ENCODE assay signal across 8 mouse cellular contexts in the genomic region with DNA sequence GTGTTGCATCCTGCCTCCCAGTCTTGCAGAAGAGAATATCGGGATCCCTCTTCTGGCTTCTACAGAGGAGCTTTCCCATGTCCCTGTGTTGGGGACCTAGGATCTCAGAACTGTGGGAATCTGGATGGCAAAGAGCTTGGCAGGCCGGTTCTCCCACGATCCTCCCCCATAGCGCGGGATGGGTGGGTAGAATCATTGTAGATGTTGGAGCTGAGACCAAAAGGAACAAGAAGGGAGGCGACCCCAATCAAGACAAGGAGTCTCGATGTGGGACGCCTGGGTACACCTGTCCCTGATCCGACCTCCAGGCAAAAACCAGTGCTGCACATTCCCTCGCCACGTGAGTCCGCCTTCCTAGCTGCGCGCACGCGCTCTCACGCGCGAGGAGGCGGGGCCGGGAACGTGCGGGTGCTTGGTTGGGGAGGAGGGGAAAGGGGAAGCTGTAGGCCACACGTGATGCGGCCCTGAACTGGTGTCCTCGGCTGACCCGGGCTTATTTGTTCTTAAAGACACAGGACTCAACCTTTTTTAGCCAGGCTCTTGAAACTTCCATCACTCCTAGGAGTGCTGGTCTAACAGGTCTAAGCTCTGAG. TPM values are rescaled to one million over a fixed set of nuclear protein-coding genes. Genes with fewer than 3 reads are reported as not detected.
A peak's percentile ranks its signal among the peaks of the same experiment; 100 is the strongest.
DNase-seq lines count a peak whose midpoint lies in the region; ATAC-seq and TF ChIP-seq lines count a peak whose summit lies in the region.

No protein-coding gene starts in this region.

- DNase-seq in adipocyte (ENCODE audit: low spot score) = peak; percentile 92
- DNase-seq in embryo, embryonic 10.5 days (ENCODE audit: low spot score) = peak; percentile 92
- DNase-seq in gastrocnemius, postnatal 4 days (ENCODE audit: low spot score in 2 of 2) = peak; percentile 90 to 93
- DNase-seq in left cerebral cortex, postnatal 4 days = peak; percentile 89
- DNase-seq in midbrain, embryonic 11.5 days (ENCODE audit: low spot score, missing footprints) = peak; percentile 98
- DNase-seq in right cerebral cortex, postnatal 4 days = peak; percentile 92
- peak; percentile 96 for DNase-seq in yolk sac, embryonic 10.5 days (ENCODE audit: low spot score)

- peak; percentile 32 for ATAC-seq in intestine, postnatal 0 days
- ATAC-seq in midbrain, embryonic 11.5 days (ENCODE audit: low FRiP score) = no peak

- no peaks in the 10 kb centered on the region for H3K9me3 ChIP-seq in intestine, postnatal 0 days (ENCODE audit: control insufficient read depth)
- no peaks in the 10 kb centered on the region for H3K9me3 ChIP-seq in midbrain, embryonic 11.5 days (ENCODE audit: control insufficient read depth, low read length)

- H3K9ac ChIP-seq in intestine, postnatal 0 days (ENCODE audit: low read depth, low read length) = peak overlapping the region; percentile 84
- H3K9ac ChIP-seq in midbrain, embryonic 11.5 days (ENCODE audit: low read length) = no peak overlapping the region; the same call in 1 of the 2 replicates

- H3K36me3 ChIP-seq in intestine, postnatal 0 days (ENCODE audit: control insufficient read depth, insufficient read depth) = peaks cover 24% of the 10 kb centered on the region; the same call in 1 of the 2 replicates
- peaks cover 18% of the 10 kb centered on the region for H3K36me3 ChIP-seq in midbrain, embryonic 11.5 days (ENCODE audit: control insufficient read depth, insufficient read depth, low read length)

- peak overlapping the region; percentile 56 for H3K4me3 ChIP-seq in intestine, postnatal 0 days (ENCODE audit: low read depth, low read length)
- peak overlapping the region; percentile 52 for H3K4me3 ChIP-seq in midbrain, embryonic 11.5 days (ENCODE audit: low read depth, low read length)

- intact Hi-C loops in left cerebral cortex, postnatal 4 days (cut with DNase I) = no loop called here

- TF ChIP-seq CTCF in intestine, postnatal 0 days (IDR thresholded peaks at IDR 0.05; ENCODE audit: low read depth) = no peak

- H3K27ac ChIP-seq in intestine, postnatal 0 days (ENCODE audit: low read depth, low read length) = peak overlapping the region; percentile 98
- H3K27ac ChIP-seq in midbrain, embryonic 11.5 days (ENCODE audit: low read depth, low read length) = no peak overlapping the region

- H3K27me3 ChIP-seq in intestine, postnatal 0 days (replicated peaks; ENCODE audit: control insufficient read depth, insufficient read depth, low read length) = no peaks in the 10 kb centered on the region
- no peaks in the 10 kb centered on the region for H3K27me3 ChIP-seq in midbrain, embryonic 11.5 days (ENCODE audit: control insufficient read depth, insufficient read depth, low read length)

- peak overlapping the region; percentile 95 for H3K4me2 ChIP-seq in intestine, postnatal 0 days (replicated peaks; ENCODE audit: low read depth)
- peak overlapping the region; percentile 98 for H3K4me2 ChIP-seq in midbrain, embryonic 11.5 days

- under 1% methylated on average over 27 of the region's 27 CpGs for WGBS in intestine, postnatal 0 days
- WGBS in midbrain, embryonic 11.5 days = under 1% methylated on average over 27 of the region's 27 CpGs

- H3K4me1 ChIP-seq in intestine, postnatal 0 days (replicated peaks; ENCODE audit: control insufficient read depth, insufficient read depth, low read length) = peaks cover 31% of the 10 kb centered on the region
- H3K4me1 ChIP-seq in midbrain, embryonic 11.5 days (ENCODE audit: control insufficient read depth, insufficient read depth, low read length) = peaks cover 59% of the 10 kb centered on the region

RNA-seq across cellular contexts. Expression of a gene that starts 2.6 kb away (rescaled TPM):
- total RNA-seq in gastrocnemius, postnatal 4 days (2021) = 10 to 100 TPM; 22.1 to 26.9 TPM
- polyA plus RNA-seq in intestine, postnatal 0 days (2015; fragmentation: Nextera tagmentation; extraction: Ambion mirVana) = 6.9 and 8.6 TPM in 2 replicates
- total RNA-seq in left cerebral cortex, postnatal 4 days (2021) = 10 to 100 TPM; 19.1 to 22.2 TPM
- polyA plus RNA-seq in midbrain, embryonic 11.5 days (2014; fragmentation: Nextera tagmentation; extraction: Ambion mirVana) = 2.2 and 3.5 TPM in 2 replicates

RNA-seq across cellular contexts. Expression of a gene that starts 7.8 kb away (rescaled TPM):
- total RNA-seq in gastrocnemius, postnatal 4 days (2021) = 1,000 to 10,000 TPM in 1 of 2 experiments, 100 to 1,000 TPM in 1; 1,000 to 1,132 TPM
- 708 and 740 TPM in 2 replicates for polyA plus RNA-seq in intestine, postnatal 0 days (2015; fragmentation: Nextera tagmentation; extraction: Ambion mirVana)
- total RNA-seq in left cerebral cortex, postnatal 4 days (2021) = 100 to 1,000 TPM; 640 to 672 TPM
- polyA plus RNA-seq in midbrain, embryonic 11.5 days (2014; fragmentation: Nextera tagmentation; extraction: Ambion mirVana) = 878 and 933 TPM in 2 replicates

RNA-seq across cellular contexts. Expression of a gene that starts 7.8 kb away (rescaled TPM):
- 1 to 10 TPM; 4.6 to 4.9 TPM for total RNA-seq in gastrocnemius, postnatal 4 days (2021)
- 2.1 and 2.7 TPM in 2 replicates for polyA plus RNA-seq in intestine, postnatal 0 days (2015; fragmentation: Nextera tagmentation; extraction: Ambion mirVana)
- 100 to 1,000 TPM; 136 to 144 TPM for total RNA-seq in left cerebral cortex, postnatal 4 days (2021)
- 3.3 and 6.3 TPM in 2 replicates for polyA plus RNA-seq in midbrain, embryonic 11.5 days (2014; fragmentation: Nextera tagmentation; extraction: Ambion mirVana)

RNA-seq across cellular contexts. Expression of a gene that starts 10.3 kb away (rescaled TPM):
- total RNA-seq in gastrocnemius, postnatal 4 days (2021) = 10 to 100 TPM; 17.4 to 17.9 TPM
- 55.1 and 55.9 TPM in 2 replicates for polyA plus RNA-seq in intestine, postnatal 0 days (2015; fragmentation: Nextera tagmentation; extraction: Ambion mirVana)
- 10 to 100 TPM; 23.6 to 24.6 TPM for total RNA-seq in left cerebral cortex, postnatal 4 days (2021)
- 11.8 and 14.9 TPM in 2 replicates for polyA plus RNA-seq in midbrain, embryonic 11.5 days (2014; fragmentation: Nextera tagmentation; extraction: Ambion mirVana)

RNA-seq across cellular contexts. Expression of a gene that starts 13.3 kb away (rescaled TPM):
- under 1 TPM; 0.23 to 0.39 TPM for total RNA-seq in gastrocnemius, postnatal 4 days (2021)
- 0.08 and 0.25 TPM in 2 replicates for polyA plus RNA-seq in intestine, postnatal 0 days (2015; fragmentation: Nextera tagmentation; extraction: Ambion mirVana)
- under 1 TPM; 0.18 to 0.20 TPM for total RNA-seq in left cerebral cortex, postnatal 4 days (2021)
- 0.19 and 0.36 TPM in 2 replicates for polyA plus RNA-seq in midbrain, embryonic 11.5 days (2014; fragmentation: Nextera tagmentation; extraction: Ambion mirVana)

Comparison
In these comparisons a context has a peak if more than half of its experiments do, and no peak if none do; other contexts are left out.
1. RNA of a gene that starts 7.8 kb away (total RNA-seq): 136 to 144 TPM in left cerebral cortex, postnatal 4 days; 4.6 to 4.9 TPM in gastrocnemius, postnatal 4 days; every median in the first group is over 10 times any median in the second.
2. Peak in every context shown above with its lines, with median percentiles within 50 percentile points of each other: DNase-seq.